Mouse (Mus musculus) heart, adult 8-10 months (tissue): ENCODE measurements at regions not wholly inside any gene's neighbourhood (a gene's known extent, or its start where the extent isn't known, plus 50 kb on each side); places are given as distances from the start of the nearest gene placed in this dataset.

ENCODE experiments used
- DNase-seq: peaks from one replicate; pipeline ENCODE4 v3.0.0; 2022; ENCODE audit warnings: low spot score

GRCm38 (mm10) chr11:64579826-64580225, 143.4 kb upstream of the F930015N05Rik start:
- DNase-seq: peak; percentile 85

- DNase-seq: no peak
Observed at GRCm38 (mm10) chr11:64586056-64586455, 149.6 kb upstream of the F930015N05Rik start.

GRCm38 (mm10) chr11:64587034-64587710, 150.7 kb upstream of the F930015N05Rik start:
- no peak for DNase-seq

GRCm38 (mm10) chr11:64587751-64588600, 151.5 kb upstream of the F930015N05Rik start:
- DNase-seq: no peak

- no peak for DNase-seq
Observed at GRCm38 (mm10) chr11:64588601-64588989, 152.1 kb upstream of the F930015N05Rik start.

GRCm38 (mm10) chr11:64589026-64589425, 152.6 kb upstream of the F930015N05Rik start:
- DNase-seq: no peak

GRCm38 (mm10) chr11:64590091-64590490, 153.6 kb upstream of the F930015N05Rik start:
- no peak for DNase-seq

GRCm38 (mm10) chr11:64592253-64592652, 155.8 kb upstream of the F930015N05Rik start:
- no peak for DNase-seq

- DNase-seq: no peak
Observed at GRCm38 (mm10) chr11:64597305-64597704, 160.9 kb upstream of the F930015N05Rik start.

GRCm38 (mm10) chr11:64599178-64599577, 162.7 kb upstream of the F930015N05Rik start:
- DNase-seq: peak; percentile 29

- DNase-seq: peak; percentile 55
Observed at GRCm38 (mm10) chr11:64600201-64601102, 164.0 kb upstream of the F930015N05Rik start.

GRCm38 (mm10) chr11:64609043-64609442, 172.6 kb upstream of the F930015N05Rik start:
- no peak for DNase-seq

- DNase-seq: no peak
Observed at GRCm38 (mm10) chr11:64610724-64611123, 174.3 kb upstream of the F930015N05Rik start.

- DNase-seq: no peak
Observed at GRCm38 (mm10) chr11:64615140-64615539, 178.7 kb upstream of the F930015N05Rik start.

GRCm38 (mm10) chr11:64618631-64619385, 182.4 kb upstream of the F930015N05Rik start:
- DNase-seq: peak; percentile 38

- no peak for DNase-seq
Observed at GRCm38 (mm10) chr11:64627180-64627579, 190.7 kb upstream of the F930015N05Rik start.

GRCm38 (mm10) chr11:64640947-64641346, 204.5 kb upstream of the F930015N05Rik start:
- DNase-seq: no peak

- no peak for DNase-seq
Observed at GRCm38 (mm10) chr11:64643171-64643570, 206.7 kb upstream of the F930015N05Rik start.

- DNase-seq: no peak
Observed at GRCm38 (mm10) chr11:64647938-64648337, 211.5 kb upstream of the F930015N05Rik start.

- DNase-seq: peak; percentile 65
Observed at GRCm38 (mm10) chr11:64650571-64651282, 214.3 kb upstream of the F930015N05Rik start.
